Mouse (Mus musculus) common myeloid progenitor, adult 5-6 weeks (primary cell): ENCODE results near the gene Rrh. TPM values are rescaled to one million over a fixed set of nuclear protein-coding genes. Genes with fewer than 3 reads are reported as not detected.
"Not testable (repeated sequence)": the region's sequence is repeated elsewhere in the genome, so short reads cannot be mapped to it uniquely, and the experiment has no call there.

Experiments
- ATAC-seq: replicated peaks from 2 replicates; pipeline ENCODE4 v1.8.0; 2016; ENCODE audit warnings: low read depth, mild to moderate bottlenecking, moderate TSS enrichment, inconsistent platforms; ENCODE audit not compliant: poor library complexity, severe bottlenecking
- total RNA-seq: library from RNA; stranded (forward); fragments of 200-1000, 187-1606 nt; gene quantifications from 2 replicates; pipeline ENCODE4 v1.2.3, GENCODE M21; 2017

The Rrh gene
- total RNA-seq, 1 experiment from 2014 or later, result 0.73 TPM

- ATAC-seq, result no peak
Observed at GRCm38 (mm10) chr3:129797341-129797740, 25.0 kb downstream of the Rrh start.

DNA sequence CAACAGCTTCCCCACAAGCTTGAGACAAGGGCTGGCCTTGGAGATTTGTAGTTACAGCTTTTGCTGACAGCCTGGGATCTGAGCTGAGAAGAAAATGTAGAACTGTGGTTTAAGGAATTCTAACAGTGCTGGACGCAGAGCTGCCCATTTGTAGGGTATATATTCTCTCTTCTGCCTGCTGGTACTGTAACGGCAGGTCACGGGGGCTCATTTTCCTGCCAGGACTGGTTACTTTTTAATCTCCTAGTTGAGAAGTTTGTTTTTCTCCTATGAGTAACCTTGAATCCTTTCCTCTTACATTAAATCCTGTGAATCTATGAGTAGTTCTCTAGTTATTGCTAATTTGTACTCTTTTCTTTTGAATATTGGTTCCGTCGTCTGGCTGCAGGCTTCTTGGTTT lies 28.6 kb downstream of the Rrh start:
- ATAC-seq, result no peak

GRCm38 (mm10) chr3:129782746-129783145 lies 39.6 kb downstream of the Rrh start:
- ATAC-seq, result no peak

GRCm38 (mm10) chr3:129781435-129781834 lies 41.0 kb downstream of the Rrh start:
- no peak for ATAC-seq

DNA sequence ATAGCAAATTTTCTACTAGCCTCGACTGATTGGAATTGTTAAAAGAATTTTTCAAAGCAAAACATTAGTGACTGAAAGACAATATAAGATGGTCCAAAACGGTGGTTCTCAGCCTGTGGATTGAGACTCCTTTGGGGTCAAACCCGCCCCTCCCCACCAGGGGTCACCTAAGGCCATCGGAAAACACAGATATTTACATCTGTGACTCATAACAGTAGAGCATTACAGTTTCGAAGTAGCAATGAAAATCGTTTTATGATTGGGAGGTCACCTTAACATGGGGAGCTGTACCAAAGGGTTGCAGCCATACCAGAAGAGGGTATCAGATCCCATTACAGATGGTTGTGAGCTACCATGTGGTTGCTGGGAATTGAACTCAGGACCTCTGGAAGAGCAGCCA lies 51.2 kb downstream of the Rrh start:
- no peak for ATAC-seq

DNA sequence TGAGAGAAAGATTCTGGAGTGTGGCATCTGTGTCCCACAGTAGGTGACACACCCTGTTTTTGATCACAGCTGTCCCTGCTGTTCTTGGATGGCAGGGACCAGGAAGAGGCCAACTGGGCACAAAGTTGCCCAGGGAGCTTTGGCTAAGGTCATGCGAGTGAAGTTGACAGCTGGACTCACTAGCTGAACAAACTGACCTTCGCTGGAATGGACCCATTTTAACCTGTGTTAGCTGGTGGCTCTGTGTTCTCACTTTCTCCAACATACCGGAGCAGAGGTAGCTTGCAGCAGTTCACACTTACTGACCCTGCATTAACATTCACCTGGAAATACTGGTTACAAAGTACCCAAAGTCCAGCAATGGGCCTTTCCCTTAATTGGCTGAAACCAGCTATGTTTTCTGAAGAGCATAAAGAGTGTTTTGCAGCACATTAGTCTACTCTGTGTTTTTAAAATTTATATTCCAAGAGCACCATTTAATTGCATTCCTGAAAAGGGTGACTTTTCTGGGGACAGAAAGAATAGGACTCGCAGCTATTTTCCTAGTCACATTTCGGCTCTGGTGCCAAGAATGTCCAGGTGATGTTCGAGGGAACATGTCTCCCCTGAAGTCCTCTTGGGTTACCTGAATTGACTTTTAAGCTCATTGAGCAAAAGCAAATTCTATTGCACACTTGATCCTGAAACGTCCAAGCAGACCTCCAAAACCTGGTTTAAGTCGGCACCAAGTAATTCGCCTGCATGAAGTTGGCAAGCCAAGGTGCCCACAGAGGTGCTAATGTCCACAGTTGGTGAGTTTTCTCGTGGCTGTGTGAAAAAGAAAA lies 55.2 kb downstream of the Rrh start:
- no peak for ATAC-seq

- no peak for ATAC-seq
Observed at GRCm38 (mm10) chr3:129766106-129766505, 56.3 kb downstream of the Rrh start.

DNA sequence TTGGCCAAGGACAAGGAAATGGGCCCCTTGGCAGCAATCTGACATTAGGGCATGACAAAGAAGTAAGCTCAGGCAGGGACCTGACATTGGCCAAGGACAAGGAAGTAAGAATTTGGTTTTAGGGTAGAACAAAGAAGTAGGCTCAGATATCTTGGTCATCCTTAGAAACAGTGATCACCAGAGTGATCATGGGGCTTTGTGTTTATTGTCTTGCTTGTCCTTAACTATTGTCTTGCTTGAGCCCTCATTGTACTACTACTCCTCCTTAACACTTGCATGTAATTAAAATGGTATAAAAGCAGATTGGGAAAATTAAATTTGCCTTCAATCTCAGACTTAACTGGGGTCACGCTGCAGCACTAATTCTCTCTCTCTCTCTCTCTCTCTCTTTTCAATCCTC lies 64.8 kb downstream of the Rrh start:
- not testable (repeated sequence) for ATAC-seq

- no peak for ATAC-seq
Observed at GRCm38 (mm10) chr3:129754650-129755604, 67.5 kb downstream of the Rrh start, which contains the start of gene Egf. Egf (minus strand) TSS chr3:129755316.

Other genes starting within 250 kb of the Rrh start
- 0.82 and 2.7 TPM in 2 replicates for gene Egf, start 67.3 kb downstream of the Rrh start, total RNA-seq
- gene Lrit3, start 18.6 kb downstream of the Rrh start, total RNA-seq, result not detected in 2 replicates
- gene Gar1, start 8.8 kb upstream of the Rrh start, total RNA-seq, result 28.1 and 54.2 TPM in 2 replicates
- not detected in 2 replicates for gene Cfi, start 13.3 kb upstream of the Rrh start, total RNA-seq
- 40.3 and 48.0 TPM in 2 replicates for gene Pla2g12a, start 56.0 kb upstream of the Rrh start, total RNA-seq
- gene Casp6, start 78.8 kb upstream of the Rrh start, total RNA-seq, result 12.3 and 19.0 TPM in 2 replicates
- 0.78 and 2.8 TPM in 2 replicates for gene Mcub, start 147.6 kb upstream of the Rrh start, total RNA-seq
- gene Sec24b, start 239.0 kb upstream of the Rrh start, total RNA-seq, result 20.2 and 48.5 TPM in 2 replicates